Mouse (Mus musculus) MEL (cell line): ENCODE results near the gene Tmem179. TPM values are rescaled to one million over a fixed set of nuclear protein-coding genes. Genes with fewer than 3 reads are reported as not detected.

Experiments used
- DNase-seq: peaks from one replicate; pipeline ENCODE4 v3.0.0; 2011; ENCODE audit warnings: low read depth, low spot score
- H3K27ac ChIP-seq: 2 replicates; pipeline ENCODE4 v1.5.1; 2012; ENCODE audit warnings: low read depth, mild to moderate bottlenecking, control low read depth, low read length, moderate library complexity; ENCODE audit not compliant: control insufficient read depth
- H3K27me3 ChIP-seq, 2 experiments: fragments of 150-350 bp in 1 of 2; sonication (generic) in 1 of 2; 2 replicates each; pipeline ENCODE4 v1.6.1; 2012; ENCODE audit warnings: low read length in 2 of 2, mild to moderate bottlenecking in 2 of 2, improper control_type of control experiment in 1 of 2, moderate library complexity in 1 of 2; ENCODE audit not compliant: insufficient read depth in 2 of 2, control insufficient read depth in 1 of 2
- H3K36me3 ChIP-seq, 2 experiments: 2 replicates each; pipeline ENCODE4 v1.6.1; 2012 to 2014; ENCODE audit warnings: low read length in 2 of 2, improper control_type of control experiment in 1 of 2, inconsistent platforms in 1 of 2, mild to moderate bottlenecking in 1 of 2; ENCODE audit not compliant: insufficient read depth in 2 of 2, control insufficient read depth in 1 of 2
- H3K4me1 ChIP-seq, 2 experiments: fragments of 150-350 bp in 1 of 2; sonication (generic) in 1 of 2; 2 replicates each; pipeline ENCODE4 v1.6.1; 2012; ENCODE audit warnings: low read length in 2 of 2, improper control_type of control experiment in 1 of 2, mild to moderate bottlenecking in 1 of 2; ENCODE audit not compliant: insufficient read depth in 2 of 2, control insufficient read depth in 1 of 2
- H3K4me3 ChIP-seq, 2 experiments: fragments of 150-350 bp in 1 of 2; sonication (generic) in 1 of 2; 2 replicates each; pipeline ENCODE4 v1.5.1; 2012; ENCODE audit warnings: low read depth in 2 of 2, low read length in 2 of 2, mild to moderate bottlenecking in 2 of 2, moderate library complexity in 2 of 2, control low read depth in 1 of 2, improper control_type of control experiment in 1 of 2; ENCODE audit not compliant: control insufficient read depth in 1 of 2, insufficient read depth in 1 of 2
- H3K79me2 ChIP-seq: 2 replicates; pipeline ENCODE4 v1.6.1; 2012; ENCODE audit warnings: mild to moderate bottlenecking, low read length, moderate library complexity; ENCODE audit not compliant: control insufficient read depth, poor library complexity, insufficient read depth
- H3K9ac ChIP-seq: 2 replicates; pipeline ENCODE4 v1.6.1; 2012; ENCODE audit warnings: low read depth, mild to moderate bottlenecking, control low read depth, low read length, moderate library complexity; ENCODE audit not compliant: control insufficient read depth, poor library complexity, severe bottlenecking
- H3K9me3 ChIP-seq: fragments of 150-350 bp; sonication (generic); replicated peaks from 2 replicates; pipeline ENCODE4 v1.6.1; 2012; ENCODE audit warnings: mild to moderate bottlenecking, low read length, improper control_type of control experiment, moderate library complexity; ENCODE audit not compliant: insufficient read depth
- CHD1 ChIP-seq: IDR thresholded peaks from 2 replicates; pipeline ENCODE4 v1.6.1; 2012; ENCODE audit warnings: low read depth, mild to moderate bottlenecking, inconsistent platforms, low read length, improper control_type of control experiment
- CHD2 ChIP-seq: IDR thresholded peaks from 2 replicates; pipeline ENCODE4 v1.6.1; 2011; ENCODE audit warnings: low read length, improper control_type of control experiment
- CTCF ChIP-seq, 3 experiments: IDR thresholded peaks in 2 of 3; conservative IDR thresholded peaks in 1 of 3; 2 replicates each; pipeline ENCODE4 v1.5.1; 2011 to 2012; ENCODE audit warnings: low read length in 3 of 3, low read depth in 2 of 3, mild to moderate bottlenecking in 2 of 3, improper control_type of control experiment in 1 of 3, inconsistent platforms in 1 of 3, mixed read lengths in 1 of 3, moderate library complexity in 1 of 3; ENCODE audit not compliant: control insufficient read depth in 1 of 3, insufficient read depth in 1 of 3, poor library complexity in 1 of 3, severe bottlenecking in 1 of 3
- EP300 ChIP-seq, 2 experiments: IDR thresholded peaks; 2 replicates each; pipeline ENCODE4 v1.6.1; 2011; ENCODE audit warnings: improper control_type of control experiment in 2 of 2, low read length in 2 of 2, low read depth in 1 of 2, mild to moderate bottlenecking in 1 of 2
- ETS1 ChIP-seq: IDR thresholded peaks from 2 replicates; pipeline ENCODE4 v1.6.1; 2012; ENCODE audit warnings: low read depth, mild to moderate bottlenecking, inconsistent platforms, low read length, improper control_type of control experiment, moderate library complexity
- GABPA ChIP-seq: IDR thresholded peaks from 2 replicates; pipeline ENCODE4 v1.6.1; 2012; ENCODE audit warnings: low read depth, mild to moderate bottlenecking, inconsistent platforms, low read length, improper control_type of control experiment, moderate library complexity
- GATA1 ChIP-seq: IDR thresholded peaks from 2 replicates; pipeline ENCODE4 v1.6.1; 2011; ENCODE audit warnings: low read depth, low read length, improper control_type of control experiment
- KAT2A ChIP-seq: conservative IDR thresholded peaks from 2 replicates; pipeline ENCODE4 v1.6.1; 2012; ENCODE audit warnings: low read depth, low read length, improper control_type of control experiment, inconsistent platforms
- MAX ChIP-seq: IDR thresholded peaks from 2 replicates; pipeline ENCODE4 v1.6.1; 2011; ENCODE audit warnings: low read length, improper control_type of control experiment
- MEF2A ChIP-seq: IDR thresholded peaks from 2 replicates; pipeline ENCODE4 v1.6.1; 2014; ENCODE audit warnings: low read depth, mild to moderate bottlenecking, inconsistent platforms, low read length, improper control_type of control experiment; ENCODE audit not compliant: poor library complexity, insufficient replicate concordance, severe bottlenecking; ENCODE audit errors: extremely low read depth
- MXI1 ChIP-seq: IDR thresholded peaks from 2 replicates; pipeline ENCODE4 v1.6.1; 2011; ENCODE audit warnings: mild to moderate bottlenecking, low read depth, low read length, improper control_type of control experiment
- MYB ChIP-seq: IDR thresholded peaks from 2 replicates; pipeline ENCODE4 v1.6.1; 2011; ENCODE audit warnings: mild to moderate bottlenecking, low read depth, low read length, improper control_type of control experiment
- POLR2A ChIP-seq, 2 experiments: IDR thresholded peaks; 2 replicates each; pipeline ENCODE4 v1.6.1; 2011 to 2012; ENCODE audit warnings: low read length in 2 of 2, mild to moderate bottlenecking in 2 of 2, control low read depth in 1 of 2, improper control_type of control experiment in 1 of 2, low read depth in 1 of 2, moderate library complexity in 1 of 2; ENCODE audit not compliant: control insufficient read depth in 1 of 2, insufficient read depth in 1 of 2, poor library complexity in 1 of 2
- RCOR1 ChIP-seq: IDR thresholded peaks from 2 replicates; pipeline ENCODE4 v1.6.1; 2012; ENCODE audit warnings: low read depth, mild to moderate bottlenecking, inconsistent platforms, low read length, improper control_type of control experiment
- TCF12 ChIP-seq: IDR thresholded peaks from 2 replicates; pipeline ENCODE4 v1.6.1; 2014; ENCODE audit warnings: low read depth, mild to moderate bottlenecking, inconsistent platforms, low read length, improper control_type of control experiment, moderate library complexity
- USF1 ChIP-seq: IDR thresholded peaks from 2 replicates; pipeline ENCODE4 v1.6.1; 2014; ENCODE audit warnings: low read depth, mild to moderate bottlenecking, inconsistent platforms, low read length, improper control_type of control experiment, moderate library complexity
- USF2 ChIP-seq, 2 experiments: IDR thresholded peaks; 2 replicates each; pipeline ENCODE4 v1.6.1; 2011 to 2012; ENCODE audit warnings: improper control_type of control experiment in 2 of 2, low read length in 2 of 2, borderline replicate concordance in 1 of 2, inconsistent platforms in 1 of 2, low read depth in 1 of 2, mild to moderate bottlenecking in 1 of 2; ENCODE audit not compliant: insufficient read depth in 1 of 2
- ZC3H11A ChIP-seq: IDR thresholded peaks from 2 replicates; pipeline ENCODE4 v1.6.1; 2012; ENCODE audit warnings: low read depth, mild to moderate bottlenecking, inconsistent platforms, low read length, improper control_type of control experiment
- ZNF384 ChIP-seq: IDR thresholded peaks from 2 replicates; pipeline ENCODE4 v1.6.1; 2012; ENCODE audit warnings: low read depth, mild to moderate bottlenecking, inconsistent platforms, low read length, improper control_type of control experiment
- polyA plus RNA-seq, 2 experiments: library from polyadenylated mRNA; stranded (reverse) in 1 of 2; unstranded in 1 of 2; fragments of >175 nt in 1 of 2; fragments of >200 nt in 1 of 2; gene quantifications; 2 replicates each; pipeline versions ENCODE4 v1.2.1 to v1.2.4; 2012; ENCODE audit warnings: low replicate concordance in 2 of 2, low read depth in 1 of 2; ENCODE audit not compliant: insufficient read length in 2 of 2, insufficient read depth in 1 of 2, missing spikeins in 1 of 2
- total RNA-seq: library from RNA; depleted of rRNA; stranded (reverse); fragments of 300-350 nt; gene quantifications from 2 replicates; pipeline ENCODE4 v1.2.3, GENCODE M21; 2012

Tmem179 gene
- total and polyA plus RNA-seq, 3 experiments: 0.08 to 0.10 TPM; not detected in 1

- TF ChIP-seq ZNF384 (peak; percentile 51), CHD1 (no peak), GABPA (no peak)
- Histone ChIP-seq H3K27ac (no peak overlapping the region), H3K36me3 (no peaks in the 10 kb centered on the region), H3K9me3 (no peaks in the 10 kb centered on the region), H3K27me3 (no peaks in the 10 kb centered on the region), H3K79me2 (no peaks in the 10 kb centered on the region), H3K9ac (no peak overlapping the region), H3K4me1 (no peaks in the 10 kb centered on the region), H3K4me3 (no peak overlapping the region)
- no peak for DNase-seq
Measured at GRCm38 (mm10) chr12:112539466-112539965, 23.0 kb upstream of the Tmem179 start.

DNA sequence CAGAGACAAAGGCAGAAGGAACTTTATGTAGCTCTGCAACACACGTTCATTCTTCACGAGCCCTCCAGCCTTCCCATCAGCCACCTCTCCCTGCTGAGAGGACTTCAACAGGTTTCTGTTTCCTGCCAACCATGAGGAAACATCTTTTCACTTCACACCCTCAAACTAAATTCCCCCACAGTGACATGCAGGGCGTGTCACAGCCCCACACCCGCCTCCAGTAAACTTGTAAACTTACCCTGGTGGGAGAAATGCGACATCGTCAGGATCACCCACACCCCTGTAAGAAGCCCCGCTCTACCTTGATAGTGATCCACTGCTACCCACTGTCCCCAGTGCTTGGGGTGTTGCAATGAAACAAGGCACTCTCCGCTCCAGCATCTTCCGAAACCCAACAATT lies 21.8 kb upstream of the Tmem179 start:
- no peak overlapping the region for H3K4me3 ChIP-seq
- H3K4me1 ChIP-seq: no peaks in the 10 kb centered on the region
- 0 out of 4 replicates have a peak, but pooled peaks cover 0 to 2% of the 10 kb centered on the region in 2 experiments for H3K27me3 ChIP-seq
- no peak for TF ChIP-seq MEF2A
- no peak for TF ChIP-seq MXI1
- no peak for TF ChIP-seq TCF12
- TF ChIP-seq USF2 (IDR thresholded peaks at IDR 0.05; ENCODE audit: borderline replicate concordance in 1 of 2, insufficient read depth in 1 of 2, low read depth in 1 of 2, low read length in 2 of 2): no peak
- no peak for TF ChIP-seq GATA1
- no peak for TF ChIP-seq ETS1
- TF ChIP-seq MYB: no peak
- TF ChIP-seq POLR2A (IDR thresholded peaks at IDR 0.05; ENCODE audit: control insufficient read depth in 1 of 2, insufficient read depth in 1 of 2, low read depth in 1 of 2, low read length in 2 of 2, poor library complexity in 1 of 2): no peak
- TF ChIP-seq CHD2: no peak
- no peak for TF ChIP-seq ZC3H11A
- no peak for TF ChIP-seq KAT2A
- no peak for TF ChIP-seq USF1
- TF ChIP-seq MAX: no peak
- TF ChIP-seq CTCF (IDR thresholded peaks at IDR 0.05 in 2 of 3, conservative IDR thresholded peaks at IDR 0.05 in 1 of 3; ENCODE audit: control insufficient read depth in 1 of 3, insufficient read depth in 1 of 3, low read depth in 2 of 3, low read length in 3 of 3, poor library complexity in 1 of 3, severe bottlenecking in 1 of 3): no peak
- no peak for TF ChIP-seq EP300 (IDR thresholded peaks at IDR 0.05; ENCODE audit: low read depth in 1 of 2, low read length in 2 of 2)
- no peak for TF ChIP-seq RCOR1
- H3K36me3 ChIP-seq: no peaks in the 10 kb centered on the region
- H3K9me3 ChIP-seq: no peaks in the 10 kb centered on the region
- no peaks in the 10 kb centered on the region for H3K79me2 ChIP-seq
- no peak for DNase-seq
- H3K9ac ChIP-seq: no peak overlapping the region
- no peak overlapping the region for H3K27ac ChIP-seq
